In the genomic region with DNA sequence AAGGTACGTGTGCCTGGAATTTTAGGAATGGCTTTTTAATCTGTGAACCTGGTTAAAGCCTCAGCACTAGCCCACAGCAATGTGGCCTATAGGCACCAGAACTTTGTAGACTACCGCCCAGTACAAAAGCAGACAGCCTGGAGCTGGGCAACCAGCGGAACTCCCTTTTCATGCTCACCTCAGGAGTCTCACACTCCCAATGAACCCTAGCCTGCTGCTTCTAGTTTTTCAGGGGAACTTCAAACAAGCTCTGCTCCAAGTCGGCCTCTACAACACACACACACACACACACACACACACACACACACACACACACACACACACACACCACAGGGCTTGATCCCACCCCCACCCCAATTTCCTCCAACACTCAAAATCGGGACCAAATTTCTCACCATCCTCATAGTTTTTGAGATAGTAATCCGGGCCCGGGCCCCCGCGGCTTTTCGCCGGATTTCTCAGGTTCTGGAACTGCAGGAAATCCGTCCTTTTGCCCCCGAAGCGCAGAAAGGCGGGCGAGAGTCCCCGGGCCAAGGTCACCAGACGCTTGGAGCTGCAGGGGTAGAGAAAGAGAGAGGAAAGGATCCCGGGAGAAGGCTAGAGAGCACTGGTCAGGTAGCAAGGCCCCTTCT, we compare ENCODE assay signal across 10 mouse cellular contexts. TPM values are rescaled to one million over a fixed set of nuclear protein-coding genes. Genes with fewer than 3 reads are reported as not detected.
A peak's percentile ranks its signal among the peaks of the same experiment; 100 is the strongest.
DNase-seq lines count a peak whose midpoint lies in the region; ATAC-seq and TF ChIP-seq lines count a peak whose summit lies in the region.
"Had no signal": no experiment of that assay in that cellular context is flagged by ENCODE, and none has a peak within 500 bp of the region (broad histone marks: within the 10 kb centered on the region; RNA-seq: fewer than 3 reads in every experiment).

No protein-coding gene starts in this region.

- WGBS in kidney, adult 2 months, result 9% methylated on average over 19 of the region's 19 CpGs
- under 1% methylated on average over 19 of the region's 19 CpGs for WGBS in embryonic facial prominence, embryonic 12.5 days
- WGBS in intestine, embryonic 14.5 days, result 6% methylated on average over 19 of the region's 19 CpGs
- 2% methylated on average over 19 of the region's 19 CpGs for WGBS in neural tube, embryonic 12.5 days

- no peak for ATAC-seq in embryonic facial prominence, embryonic 12.5 days (ENCODE audit: insufficient number of reproducible peaks, insufficient read depth, low FRiP score, low TSS enrichment)
- ATAC-seq in intestine, embryonic 14.5 days (replicated peaks; ENCODE audit: low FRiP score, low TSS enrichment, low read depth), result no peak
- ATAC-seq in neural tube, embryonic 12.5 days (ENCODE audit: low FRiP score, low read depth), result no peak

- peak overlapping the region; percentile 62 for H3K4me2 ChIP-seq in embryonic facial prominence, embryonic 12.5 days (replicated peaks)
- peak overlapping the region; percentile 55 for H3K4me2 ChIP-seq in intestine, embryonic 14.5 days (ENCODE audit: low read length)
- peak overlapping the region; percentile 60 for H3K4me2 ChIP-seq in neural tube, embryonic 12.5 days (replicated peaks)

- peak overlapping the region; percentile 67 for H3K9ac ChIP-seq in embryonic facial prominence, embryonic 12.5 days
- H3K9ac ChIP-seq in intestine, embryonic 14.5 days (ENCODE audit: low read length), result peak overlapping the region; percentile 65
- no peak overlapping the region for H3K9ac ChIP-seq in neural tube, embryonic 12.5 days

- no peak overlapping the region for H3K27ac ChIP-seq in kidney, adult 2 months (ENCODE audit: insufficient read depth, low read depth, low read length)
- H3K27ac ChIP-seq in embryonic facial prominence, embryonic 12.5 days, result peak overlapping the region; percentile 84
- H3K27ac ChIP-seq in intestine, embryonic 14.5 days (ENCODE audit: low read depth), result peak overlapping the region; percentile 88
- H3K27ac ChIP-seq in neural tube, embryonic 12.5 days, result no peak overlapping the region

- H3K4me1 ChIP-seq in kidney, adult 2 months (ENCODE audit: control insufficient read depth, insufficient read depth, low read length), result no peaks in the 10 kb centered on the region
- H3K4me1 ChIP-seq in embryonic facial prominence, embryonic 12.5 days, result peaks cover 11% of the 10 kb centered on the region; the same call in 1 of the 2 replicates
- H3K4me1 ChIP-seq in intestine, embryonic 14.5 days (replicated peaks; ENCODE audit: control insufficient read depth, insufficient read depth, low read length), result no peaks in the 10 kb centered on the region
- peaks cover 24% of the 10 kb centered on the region for H3K4me1 ChIP-seq in neural tube, embryonic 12.5 days

- H3K27me3 ChIP-seq in kidney, adult 2 months (replicated peaks; ENCODE audit: control insufficient read depth, insufficient read depth, low read length), result no peaks in the 10 kb centered on the region
- H3K27me3 ChIP-seq in embryonic facial prominence, embryonic 12.5 days, result peaks cover 38% of the 10 kb centered on the region
- peaks cover 52% of the 10 kb centered on the region for H3K27me3 ChIP-seq in intestine, embryonic 14.5 days (replicated peaks; ENCODE audit: control insufficient read depth, insufficient read depth, low read length)
- peaks cover 60% of the 10 kb centered on the region for H3K27me3 ChIP-seq in neural tube, embryonic 12.5 days (replicated peaks)

- DNase-seq in kidney, postnatal 10 days, result peak; percentile 6
- no peak for DNase-seq in kidney, adult 2 months
- DNase-seq in intestine, embryonic 14.5 days (ENCODE audit: low spot score), result no peak
- no peak for DNase-seq in MN1 (ENCODE audit: low spot score)
- no peak for DNase-seq in left cerebral cortex, postnatal 25 days (ENCODE audit: low spot score in 2 of 2)
- DNase-seq in left cerebral cortex, postnatal 36 days (ENCODE audit: low spot score in 2 of 2), result no peak

- intact Hi-C loops in left cerebral cortex, postnatal 25 days (cut with DNase I), result loop anchor here (10.0 kb wide), 1 partner anchor 230 kb away; a partner anchor contains a TSS
- intact Hi-C loops in left cerebral cortex, postnatal 36 days (cut with DNase I), result no loop called here

- no peak for TF ChIP-seq CTCF in kidney, adult 2 months (conservative IDR thresholded peaks at IDR 0.05; ENCODE audit: insufficient read depth, insufficient read length, low read depth, low read length)

- no peak for TF ChIP-seq POLR2A in kidney, adult 2 months (IDR thresholded peaks at IDR 0.05; ENCODE audit: low read depth, low read length)

- no peaks in the 10 kb centered on the region for H3K9me3 ChIP-seq in embryonic facial prominence, embryonic 12.5 days
- H3K9me3 ChIP-seq in intestine, embryonic 14.5 days (ENCODE audit: control insufficient read depth, low read length), result no peaks in the 10 kb centered on the region
- H3K9me3 ChIP-seq in neural tube, embryonic 12.5 days, result no peaks in the 10 kb centered on the region

- no peaks in the 10 kb centered on the region for H3K36me3 ChIP-seq in kidney, adult 2 months (ENCODE audit: control insufficient read depth, insufficient read depth, low read length)
- H3K36me3 ChIP-seq in embryonic facial prominence, embryonic 12.5 days, result no peaks in the 10 kb centered on the region
- H3K36me3 ChIP-seq in intestine, embryonic 14.5 days (ENCODE audit: control insufficient read depth, insufficient read depth, low read length), result no peaks in the 10 kb centered on the region
- no peaks in the 10 kb centered on the region for H3K36me3 ChIP-seq in neural tube, embryonic 12.5 days

- no peak overlapping the region for H3K4me3 ChIP-seq in kidney, adult 2 months (ENCODE audit: insufficient read depth, low read depth, low read length)
- peak overlapping the region; percentile 48 for H3K4me3 ChIP-seq in embryonic facial prominence, embryonic 12.5 days
- peak overlapping the region; percentile 54 for H3K4me3 ChIP-seq in intestine, embryonic 14.5 days (ENCODE audit: low read depth, low read length)
- H3K4me3 ChIP-seq in neural tube, embryonic 12.5 days, result peak overlapping the region; percentile 26

RNA-seq across cellular contexts. Expression of a gene that starts 3.7 kb away (rescaled TPM):
- polyA plus RNA-seq in kidney, adult 2 months (2012; rRNA removed), result 0.05 and 0.23 TPM in 2 replicates
- polyA plus RNA-seq in embryonic facial prominence, embryonic 12.5 days (2016; fragmentation: Nextera tagmentation; extraction: Ambion mirVana), result 12.4 and 14.9 TPM in 2 replicates
- 20.3 and 24.2 TPM in 2 replicates for polyA plus RNA-seq in intestine, embryonic 14.5 days (2014; fragmentation: Nextera tagmentation; extraction: Ambion mirVana)
- polyA plus RNA-seq in neural tube, embryonic 12.5 days (2016; fragmentation: Nextera tagmentation; extraction: Ambion mirVana), result 1.4 and 2.2 TPM in 2 replicates
- total RNA-seq in left cerebral cortex, postnatal 25 days (2021), result under 1 TPM in 1 of 2 experiments, not detected in 1; 0.37 TPM
- total RNA-seq in left cerebral cortex, postnatal 36 days (2021), result under 1 TPM; 0.07 to 0.09 TPM
- total RNA-seq: megakaryocyte, adult 5-6 weeks had no signal

RNA-seq across cellular contexts. Expression of a gene that starts 55.8 kb away (rescaled TPM):
- 6.0 and 7.4 TPM in 2 replicates for polyA plus RNA-seq in kidney, adult 2 months (2012; rRNA removed)
- 1.00 and 1.5 TPM in 2 replicates for polyA plus RNA-seq in embryonic facial prominence, embryonic 12.5 days (2016; fragmentation: Nextera tagmentation; extraction: Ambion mirVana)
- polyA plus RNA-seq in intestine, embryonic 14.5 days (2014; fragmentation: Nextera tagmentation; extraction: Ambion mirVana), result 0.45 and 0.98 TPM in 2 replicates
- 0.91 and 0.95 TPM in 2 replicates for polyA plus RNA-seq in neural tube, embryonic 12.5 days (2016; fragmentation: Nextera tagmentation; extraction: Ambion mirVana)
- 10 to 100 TPM; 95.3 to 98.9 TPM for total RNA-seq in left cerebral cortex, postnatal 25 days (2021)
- 100 to 1,000 TPM in 1 of 2 experiments, 10 to 100 TPM in 1; 99.5 to 113 TPM for total RNA-seq in left cerebral cortex, postnatal 36 days (2021)
- total RNA-seq: hematopoietic stem cell, adult 5-6 weeks had no signal

Comparison
In these comparisons a context has a peak if more than half of its experiments do, and no peak if none do; other contexts are left out.
1. H3K27ac ChIP-seq: peak in embryonic facial prominence, embryonic 12.5 days (single experiment) and intestine, embryonic 14.5 days (single experiment); none in kidney, adult 2 months (single experiment) and neural tube, embryonic 12.5 days (single experiment).
2. Peak in every context shown above with its lines, with median percentiles within 50 percentile points of each other: H3K4me2 ChIP-seq.